Mouse (Mus musculus) neutrophil, adult 5-6 weeks (primary cell): ENCODE results near the gene Abl2. TPM values are rescaled to one million over a fixed set of nuclear protein-coding genes. Genes with fewer than 3 reads are reported as not detected.

Experiments used
- total RNA-seq: library from RNA; stranded (forward); fragments of 200-1000 nt; gene quantifications from 2 replicates; pipeline ENCODE4 v1.2.3, GENCODE M21; 2017

The Abl2 gene
- total RNA-seq, 1 experiment from 2014 or later = 28.6 TPM

Other genes starting within 250 kb of the Abl2 start
- gene Nphs2, start 248.1 kb upstream of the Abl2 start, total RNA-seq = 0.23 TPM in 1 of 2 replicates, not detected in the other
- gene Gm2000, start 192.7 kb upstream of the Abl2 start, total RNA-seq = 984 and 1,239 TPM in 2 replicates
- 1.2 and 1.7 TPM in 2 replicates for gene Axdnd1, start 137.6 kb upstream of the Abl2 start, total RNA-seq
- 80.2 and 105 TPM in 2 replicates for gene Soat1, start 84.5 kb upstream of the Abl2 start, total RNA-seq
- 10.1 and 10.4 TPM in 2 replicates for gene Gm10031, start 34.8 kb upstream of the Abl2 start, total RNA-seq
- gene Tor3a, start 115.6 kb downstream of the Abl2 start, total RNA-seq = 24.6 and 25.2 TPM in 2 replicates
- gene Fam20b, start 160.3 kb downstream of the Abl2 start, total RNA-seq = 34.7 and 36.0 TPM in 2 replicates